15 mouse cellular contexts compared by ENCODE assay signal in genomic region chr12:105398172-105398571, GRCm38 (mm10). TPM values are rescaled to one million over a fixed set of nuclear protein-coding genes. Genes with fewer than 3 reads are reported as not detected.
DNase-seq lines count a peak whose midpoint lies in the region; ATAC-seq lines count a peak whose summit lies in the region.
"Had no signal": no experiment of that assay in that cellular context is flagged by ENCODE, and none has a peak within 500 bp of the region (broad histone marks: within the 10 kb centered on the region; RNA-seq: fewer than 3 reads in every experiment).

No protein-coding gene starts in this region.

- H3K4me3 ChIP-seq in midbrain, embryonic 13.5 days (replicated peaks): no peak overlapping the region
- H3K4me3 ChIP-seq in midbrain, embryonic 11.5 days (ENCODE audit: low read depth, low read length): no peak overlapping the region
- no peak overlapping the region for H3K4me3 ChIP-seq in limb, embryonic 13.5 days
- no peak overlapping the region for H3K4me3 ChIP-seq in stomach, embryonic 15.5 days (replicated peaks)
- no peak overlapping the region for H3K4me3 ChIP-seq in forebrain, embryonic 14.5 days (ENCODE audit: low read depth, low read length)
- H3K4me3 ChIP-seq: heart, embryonic 10.5 days; left cerebral cortex, adult 2 months; liver, embryonic 15.5 days had no signal

- 32% methylated on average over 5 of the region's 5 CpGs for WGBS in midbrain, embryonic 13.5 days
- 49% methylated on average over 5 of the region's 5 CpGs for WGBS in midbrain, embryonic 11.5 days
- 14% methylated on average over 5 of the region's 5 CpGs for WGBS in limb, embryonic 13.5 days
- WGBS in stomach, embryonic 15.5 days: 34% methylated on average over 5 of the region's 5 CpGs
- 31% methylated on average over 5 of the region's 5 CpGs for WGBS in forebrain, embryonic 14.5 days

- peak overlapping the region; percentile 39; the same call in 1 of the 2 replicates for H3K27ac ChIP-seq in midbrain, embryonic 13.5 days
- no peak overlapping the region for H3K27ac ChIP-seq in midbrain, embryonic 11.5 days (ENCODE audit: low read depth, low read length)
- H3K27ac ChIP-seq in limb, embryonic 13.5 days: peak overlapping the region; percentile 10; the same call in 1 of the 2 replicates
- no peak overlapping the region for H3K27ac ChIP-seq in stomach, embryonic 15.5 days
- no peak overlapping the region for H3K27ac ChIP-seq in forebrain, embryonic 14.5 days (ENCODE audit: low read depth, low read length)
- H3K27ac ChIP-seq: heart, embryonic 10.5 days; left cerebral cortex, adult 2 months; liver, embryonic 15.5 days had no signal

- DNase-seq in midbrain, embryonic 11.5 days (ENCODE audit: low spot score, missing footprints): no peak
- DNase-seq in forebrain, embryonic 14.5 days (ENCODE audit: low spot score): no peak
- DNase-seq in heart, adult 8-10 months (ENCODE audit: low spot score): no peak
- DNase-seq: adrenal gland, adult 8-10 months; cerebellum, adult 18-20 months; kidney, adult 8-10 months; right cerebral cortex, postnatal 4 days had no signal

- ATAC-seq in midbrain, embryonic 13.5 days: peak; percentile 48
- ATAC-seq in midbrain, embryonic 11.5 days (ENCODE audit: low FRiP score): no peak
- ATAC-seq in granulocyte monocyte progenitor cell, adult 5-6 weeks (replicated peaks; ENCODE audit: poor library complexity, severe bottlenecking): peak; percentile 30
- peak; percentile 36; the same call in 1 of the 2 replicates for ATAC-seq in limb, embryonic 13.5 days (ENCODE audit: low FRiP score, low read depth)
- peak; percentile 27; the same call in 1 of the 2 replicates for ATAC-seq in stomach, embryonic 15.5 days (ENCODE audit: insufficient read depth, low FRiP score, low read depth)
- no peak for ATAC-seq in forebrain, embryonic 14.5 days

- no peak overlapping the region for H3K4me2 ChIP-seq in midbrain, embryonic 13.5 days (replicated peaks)
- no peak overlapping the region for H3K4me2 ChIP-seq in midbrain, embryonic 11.5 days
- no peak overlapping the region for H3K4me2 ChIP-seq in limb, embryonic 13.5 days (replicated peaks)
- H3K4me2 ChIP-seq in stomach, embryonic 15.5 days: no peak overlapping the region
- no peak overlapping the region for H3K4me2 ChIP-seq in forebrain, embryonic 14.5 days (ENCODE audit: low read length)
- H3K4me2 ChIP-seq: liver, embryonic 15.5 days had no signal

- H3K4me1 ChIP-seq in midbrain, embryonic 13.5 days (replicated peaks): peaks cover 19% of the 10 kb centered on the region
- H3K4me1 ChIP-seq in midbrain, embryonic 11.5 days (ENCODE audit: control insufficient read depth, insufficient read depth, low read length): no peaks in the 10 kb centered on the region
- H3K4me1 ChIP-seq in limb, embryonic 13.5 days: peaks cover 18% of the 10 kb centered on the region
- H3K4me1 ChIP-seq in stomach, embryonic 15.5 days: no peaks in the 10 kb centered on the region
- H3K4me1 ChIP-seq in forebrain, embryonic 14.5 days (ENCODE audit: control insufficient read depth, insufficient read depth, low read length): no peaks in the 10 kb centered on the region
- H3K4me1 ChIP-seq: heart, embryonic 10.5 days; liver, embryonic 15.5 days had no signal

- no peaks in the 10 kb centered on the region for H3K36me3 ChIP-seq in midbrain, embryonic 13.5 days
- H3K36me3 ChIP-seq in midbrain, embryonic 11.5 days (ENCODE audit: control insufficient read depth, insufficient read depth, low read length): no peaks in the 10 kb centered on the region
- H3K36me3 ChIP-seq in limb, embryonic 13.5 days: no peaks in the 10 kb centered on the region
- no peaks in the 10 kb centered on the region for H3K36me3 ChIP-seq in stomach, embryonic 15.5 days
- H3K36me3 ChIP-seq in forebrain, embryonic 14.5 days (ENCODE audit: control insufficient read depth, insufficient read depth, low read length): no peaks in the 10 kb centered on the region
- H3K36me3 ChIP-seq: G1E; heart, embryonic 10.5 days; liver, embryonic 15.5 days had no signal

- H3K9me3 ChIP-seq in midbrain, embryonic 13.5 days: peaks cover 13% of the 10 kb centered on the region
- H3K9me3 ChIP-seq in midbrain, embryonic 11.5 days (ENCODE audit: control insufficient read depth, low read length): no peaks in the 10 kb centered on the region; the same call in 1 of the 2 replicates
- H3K9me3 ChIP-seq in limb, embryonic 13.5 days: peaks cover 11% of the 10 kb centered on the region
- H3K9me3 ChIP-seq in stomach, embryonic 15.5 days: no peaks in the 10 kb centered on the region
- H3K9me3 ChIP-seq in forebrain, embryonic 14.5 days (replicated peaks; ENCODE audit: control insufficient read depth, low read length): no peaks in the 10 kb centered on the region; the same call in 1 of the 2 replicates
- H3K9me3 ChIP-seq: heart, embryonic 10.5 days; liver, embryonic 15.5 days had no signal

- H3K27me3 ChIP-seq in midbrain, embryonic 13.5 days: no peaks in the 10 kb centered on the region
- no peaks in the 10 kb centered on the region for H3K27me3 ChIP-seq in midbrain, embryonic 11.5 days (ENCODE audit: control insufficient read depth, insufficient read depth, low read length)
- H3K27me3 ChIP-seq in limb, embryonic 13.5 days: no peaks in the 10 kb centered on the region
- no peaks in the 10 kb centered on the region for H3K27me3 ChIP-seq in stomach, embryonic 15.5 days (replicated peaks)
- H3K27me3 ChIP-seq in forebrain, embryonic 14.5 days (replicated peaks; ENCODE audit: control insufficient read depth, insufficient read depth, low read length): no peaks in the 10 kb centered on the region
- H3K27me3 ChIP-seq: liver, embryonic 15.5 days had no signal

- H3K9ac ChIP-seq in midbrain, embryonic 13.5 days (replicated peaks): no peak overlapping the region
- no peak overlapping the region for H3K9ac ChIP-seq in midbrain, embryonic 11.5 days (ENCODE audit: low read length)
- H3K9ac ChIP-seq in limb, embryonic 13.5 days: no peak overlapping the region
- no peak overlapping the region for H3K9ac ChIP-seq in stomach, embryonic 15.5 days
- no peak overlapping the region for H3K9ac ChIP-seq in forebrain, embryonic 14.5 days (ENCODE audit: low read length)
- H3K9ac ChIP-seq: liver, embryonic 15.5 days had no signal

RNA-seq across cellular contexts. Expression of gene D430019H16Rik, which starts 55.5 kb away (rescaled TPM):
- polyA plus RNA-seq in midbrain, embryonic 13.5 days (2015; fragmentation: Nextera tagmentation; extraction: Ambion mirVana): 12.6 and 13.2 TPM in 2 replicates
- 6.4 and 8.1 TPM in 2 replicates for polyA plus RNA-seq in midbrain, embryonic 11.5 days (2014; fragmentation: Nextera tagmentation; extraction: Ambion mirVana)
- total RNA-seq in granulocyte monocyte progenitor cell, adult 5-6 weeks (2014; fragmentation: Nextera tagmentation): not detected in 2 replicates
- not detected in 2 replicates for total RNA-seq in granulocyte monocyte progenitor cell, adult 5-6 weeks (2017)
- polyA plus RNA-seq in limb, embryonic 13.5 days (2015; fragmentation: Nextera tagmentation; extraction: Ambion mirVana): 3.0 and 3.4 TPM in 2 replicates
- 1.2 and 1.4 TPM in 2 replicates for polyA plus RNA-seq in stomach, embryonic 15.5 days (2015; fragmentation: Nextera tagmentation; extraction: Ambion mirVana)
- polyA plus RNA-seq in forebrain, embryonic 14.5 days (2014; fragmentation: Nextera tagmentation; extraction: Ambion mirVana): 19.4 and 21.7 TPM in 2 replicates
- under 1 TPM; 0.11 to 0.41 (median 0.13) TPM for total RNA-seq in heart, adult 8-10 months (2022)
- polyA plus RNA-seq: G1E had no signal

Comparison
In these comparisons a context has a peak if more than half of its experiments do, and no peak if none do; other contexts are left out.
1. ATAC-seq: peak in midbrain, embryonic 13.5 days (single experiment), granulocyte monocyte progenitor cell, adult 5-6 weeks (single experiment), limb, embryonic 13.5 days (single experiment) and stomach, embryonic 15.5 days (single experiment); none in midbrain, embryonic 11.5 days (single experiment) and forebrain, embryonic 14.5 days (single experiment).
2. H3K27ac ChIP-seq: peak in midbrain, embryonic 13.5 days (single experiment) and limb, embryonic 13.5 days (single experiment); none in midbrain, embryonic 11.5 days (single experiment), stomach, embryonic 15.5 days (single experiment) and forebrain, embryonic 14.5 days (single experiment).